Mouse (Mus musculus) gastrocnemius, postnatal 36 days (tissue): ENCODE measurements at regions not wholly inside any gene's neighbourhood (a gene's known extent, or its start where the extent isn't known, plus 50 kb on each side); places are given as distances from the start of the nearest gene placed in this dataset.

Experiments
- DNase-seq, 2 experiments: peaks; one replicate each; pipeline ENCODE4 v3.0.0; 2022
- intact Hi-C: fragments of 180-260 bp; cut with DNase I; formaldehyde crosslinking; loops from one replicate; pipeline ENCODE4 v1.15.1; 2025

GRCm38 (mm10) chr10:16993789-16994188 is 729.2 kb upstream of the Cited2 start:
- intact Hi-C loops = no loop called here
- DNase-seq = no peak

GRCm38 (mm10) chr10:16994526-16994925 is 728.5 kb upstream of the Cited2 start:
- DNase-seq = peak in 1 of 2 experiments; percentile 8
- intact Hi-C loops = no loop called here

- intact Hi-C loops = no loop called here
Measured at GRCm38 (mm10) chr10:16995010-16995409, 728.0 kb upstream of the Cited2 start.

GRCm38 (mm10) chr10:16996820-16997466 is 726.1 kb upstream of the Cited2 start:
- intact Hi-C loops = no loop called here
- DNase-seq = no peak

More at GRCm38 (mm10) chr10:16995010-16995409, 728.0 kb upstream of the Cited2 start:
- no peak for DNase-seq

GRCm38 (mm10) chr10:17001320-17001719 is 721.7 kb upstream of the Cited2 start:
- DNase-seq = no peak
- intact Hi-C loops = no loop called here

- no peak for DNase-seq
- intact Hi-C loops = no loop called here
Measured at GRCm38 (mm10) chr10:17003123-17003849, 719.7 kb upstream of the Cited2 start.

- intact Hi-C loops = no loop called here
- DNase-seq = no peak
Measured at GRCm38 (mm10) chr10:17008683-17009082, 714.3 kb upstream of the Cited2 start.

- intact Hi-C loops = no loop called here
- no peak for DNase-seq
Measured at GRCm38 (mm10) chr10:17010047-17010446, 713.0 kb upstream of the Cited2 start.

GRCm38 (mm10) chr10:17011876-17012275 is 711.1 kb upstream of the Cited2 start:
- DNase-seq = no peak
- intact Hi-C loops = no loop called here

- intact Hi-C loops = no loop called here
- no peak for DNase-seq
Measured at GRCm38 (mm10) chr10:17012541-17012975, 710.5 kb upstream of the Cited2 start.

GRCm38 (mm10) chr10:17014826-17015225 is 708.2 kb upstream of the Cited2 start:
- DNase-seq = no peak
- intact Hi-C loops = no loop called here

- no peak for DNase-seq
- intact Hi-C loops = no loop called here
Measured at GRCm38 (mm10) chr10:17016854-17017253, 706.2 kb upstream of the Cited2 start.

- intact Hi-C loops = no loop called here
- DNase-seq = no peak
Measured at GRCm38 (mm10) chr10:17022216-17023158, 700.5 kb upstream of the Cited2 start.

GRCm38 (mm10) chr10:17023571-17024293 is 699.3 kb upstream of the Cited2 start:
- intact Hi-C loops = no loop called here
- no peak for DNase-seq

- DNase-seq = no peak
- intact Hi-C loops = no loop called here
Measured at GRCm38 (mm10) chr10:17024294-17024665, 698.7 kb upstream of the Cited2 start.

- intact Hi-C loops = no loop called here
- DNase-seq = no peak
Measured at GRCm38 (mm10) chr10:17034892-17035775, 687.9 kb upstream of the Cited2 start.

- intact Hi-C loops = no loop called here
- no peak for DNase-seq
Measured at GRCm38 (mm10) chr10:17038259-17039043, 684.6 kb upstream of the Cited2 start.

GRCm38 (mm10) chr10:17042090-17042489 is 680.9 kb upstream of the Cited2 start:
- no peak for DNase-seq
- intact Hi-C loops = no loop called here

- no peak for DNase-seq
- intact Hi-C loops = no loop called here
Measured at GRCm38 (mm10) chr10:17042973-17043372, 680.0 kb upstream of the Cited2 start.
